Mouse (Mus musculus) large intestine, adult 2 months (tissue): ENCODE results near the gene Abhd4. TPM values are rescaled to one million over a fixed set of nuclear protein-coding genes. Genes with fewer than 3 reads are reported as not detected.
A peak's percentile ranks its signal among the peaks of the same experiment; 100 is the strongest.

ENCODE experiments used
- DNase-seq: peaks from one replicate; pipeline ENCODE4 v3.0.0-alpha.2; 2012; ENCODE audit warnings: low read depth, low spot score
- WGBS: fragments of 180-500 bp; shearing (Covaris S2); methylation state at CpG from one replicate; pipeline ENCODE4 v1.1.7; 2018; 5-methylcytosine and 5-hydroxymethylcytosine counted together
- polyA plus RNA-seq: library from polyadenylated mRNA; depleted of rRNA; stranded (reverse); fragments of >200 nt; gene quantifications from 2 replicates; pipeline ENCODE4 v1.2.3, GENCODE M21; 2012

Abhd4 gene
- polyA plus RNA-seq, 1 experiment: 36.9 TPM

GRCm38 (mm10) chr14:54233559-54234143 lies 20.3 kb upstream of the Abhd4 start:
- WGBS: 23% methylated on average over 16 of the region's 16 CpGs
- DNase-seq: no peak

- no peak for DNase-seq
- 53% methylated on average over 20 of the region's 20 CpGs for WGBS
Measured at GRCm38 (mm10) chr14:54234231-54235040, 19.6 kb upstream of the Abhd4 start.

- DNase-seq: no peak
- WGBS: 80% methylated on average over 5 of the region's 5 CpGs
Measured at GRCm38 (mm10) chr14:54235825-54236540, 18.0 kb upstream of the Abhd4 start.

GRCm38 (mm10) chr14:54236881-54237280 lies 17.1 kb upstream of the Abhd4 start:
- WGBS: 85% methylated on average over 5 of the region's 5 CpGs
- no peak for DNase-seq

GRCm38 (mm10) chr14:54239002-54239736 lies 14.8 kb upstream of the Abhd4 start:
- no peak for DNase-seq
- WGBS: 6% methylated on average over 7 of the region's 7 CpGs

GRCm38 (mm10) chr14:54240542-54240941 lies 13.4 kb upstream of the Abhd4 start:
- 83% methylated on average over 5 of the region's 5 CpGs for WGBS
- DNase-seq: no peak

- WGBS: 26% methylated on average over 3 of the region's 3 CpGs
- no peak for DNase-seq
Measured at GRCm38 (mm10) chr14:54244183-54244582, 9.8 kb upstream of the Abhd4 start.

GRCm38 (mm10) chr14:54246232-54246631 lies 7.8 kb upstream of the Abhd4 start:
- WGBS: 72% methylated on average over 3 of the region's 3 CpGs
- DNase-seq: no peak

- no peak for DNase-seq
- WGBS: 21% methylated on average over 9 of the region's 9 CpGs
Measured at GRCm38 (mm10) chr14:54249326-54249725, 4.7 kb upstream of the Abhd4 start.

GRCm38 (mm10) chr14:54250122-54250521 lies 3.9 kb upstream of the Abhd4 start:
- DNase-seq: no peak
- 18% methylated on average over 4 of the region's 4 CpGs for WGBS

- no peak for DNase-seq
- whole genome bisulfite sequencing: 35% methylated on average over 12 of the region's 12 CpGs
Measured at GRCm38 (mm10) chr14:54254670-54255202, 748 bp downstream of the Abhd4 start.

- WGBS: 35% methylated on average over 7 of the region's 7 CpGs
- DNase-seq: peak; percentile 31
Measured at GRCm38 (mm10) chr14:54258131-54258670, 4.2 kb downstream of the Abhd4 start.

GRCm38 (mm10) chr14:54259003-54259721 lies 5.2 kb downstream of the Abhd4 start:
- 0% methylated on average over 35 of the region's 35 CpGs for WGBS
- peak; percentile 86 for DNase-seq

- WGBS: 5% methylated on average over 8 of the region's 8 CpGs
- no peak for DNase-seq
Measured at GRCm38 (mm10) chr14:54259722-54260085, 5.7 kb downstream of the Abhd4 start.

GRCm38 (mm10) chr14:54260196-54260595 lies 6.2 kb downstream of the Abhd4 start:
- 60% methylated on average over 2 of the region's 2 CpGs for WGBS
- DNase-seq: no peak

- no peak for DNase-seq
- 97% methylated on average over 2 of the region's 2 CpGs for WGBS
Measured at GRCm38 (mm10) chr14:54261386-54261785, 7.4 kb downstream of the Abhd4 start.

GRCm38 (mm10) chr14:54262622-54263021 lies 8.6 kb downstream of the Abhd4 start:
- WGBS: 96% methylated on average over 8 of the region's 8 CpGs
- DNase-seq: no peak

GRCm38 (mm10) chr14:54263099-54263498 lies 9.1 kb downstream of the Abhd4 start:
- WGBS: 95% methylated on average over 6 of the region's 6 CpGs
- no peak for DNase-seq

- 96% methylated on average over 7 of the region's 7 CpGs for WGBS
- DNase-seq: no peak
Measured at GRCm38 (mm10) chr14:54264231-54264630, 10.2 kb downstream of the Abhd4 start.
